8 mouse cellular contexts compared by ENCODE assay signal in the genomic region with DNA sequence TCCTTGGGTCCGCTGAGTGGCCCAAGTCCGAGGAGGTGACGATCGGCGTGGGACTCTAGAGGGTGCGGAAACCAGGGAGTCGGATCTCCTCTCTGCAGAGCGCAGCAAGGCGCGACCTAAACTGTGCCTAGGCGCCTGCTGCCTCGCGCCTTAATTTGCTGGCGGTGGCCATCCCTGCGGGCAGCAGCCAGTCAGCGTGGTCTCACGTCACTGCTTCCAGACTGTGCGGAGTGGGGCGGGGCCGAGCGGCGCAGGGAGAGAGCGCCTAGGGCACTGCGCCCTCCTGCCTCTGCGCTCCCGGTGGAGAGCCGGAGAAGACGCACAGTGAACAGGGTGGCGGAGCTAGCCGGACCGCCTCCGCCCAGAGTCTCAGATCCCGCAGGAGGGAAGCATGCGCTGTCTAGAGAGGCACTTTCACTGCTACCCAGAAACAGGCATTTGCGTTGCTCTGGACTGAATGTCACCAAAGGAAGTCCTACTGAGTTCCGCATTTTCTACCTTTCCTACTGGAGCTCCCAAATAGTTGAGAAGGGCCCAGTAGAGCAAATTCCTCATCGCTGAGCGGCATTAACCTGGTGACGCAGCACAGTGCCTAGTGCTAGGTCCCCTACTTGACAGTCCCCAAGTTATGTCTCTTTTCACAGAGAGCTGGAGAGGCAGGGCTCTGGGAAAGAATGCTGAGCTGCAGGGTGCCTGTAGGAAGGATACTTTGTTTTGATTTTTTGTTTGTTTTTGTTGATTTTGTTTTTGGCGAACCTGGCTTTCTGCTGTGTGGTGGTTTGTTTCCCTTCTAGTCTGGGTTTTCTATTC. TPM values are rescaled to one million over a fixed set of nuclear protein-coding genes. Genes with fewer than 3 reads are reported as not detected.
DNase-seq lines count a peak whose midpoint lies in the region; ATAC-seq lines count a peak whose summit lies in the region.

Gene Tbx20, minus strand, starts transcription at position 144 of the 810 bp plus-strand sequence.

- H3K9me3 ChIP-seq in heart, embryonic 15.5 days (replicated peaks): no peaks in the 10 kb centered on the region
- H3K9me3 ChIP-seq in neural tube, embryonic 12.5 days: no peaks in the 10 kb centered on the region

- peak within 1 kb of the TSS; percentile 71 for H3K4me2 ChIP-seq in heart, embryonic 15.5 days
- H3K4me2 ChIP-seq in neural tube, embryonic 12.5 days (replicated peaks): peak within 1 kb of the TSS; percentile 57

- WGBS in heart, embryonic 15.5 days: under 1% methylated on average over 40 of the region's 40 CpGs
- WGBS in neural tube, embryonic 12.5 days: under 1% methylated on average over 40 of the region's 40 CpGs

- H3K27ac ChIP-seq in heart, embryonic 15.5 days: peak within 1 kb of the TSS; percentile 95
- no peak within 1 kb of the TSS for H3K27ac ChIP-seq in neural tube, embryonic 12.5 days

- H3K4me3 ChIP-seq in heart, embryonic 15.5 days: peak within 1 kb of the TSS; percentile 66
- peak within 1 kb of the TSS; percentile 20 for H3K4me3 ChIP-seq in neural tube, embryonic 12.5 days

- DNase-seq in ZHBTc4 (ENCODE audit: low read depth, low spot score): peak; percentile 96
- DNase-seq in embryo, embryonic 11 days: peak; percentile 88
- DNase-seq in kidney, postnatal 4 days: peak; percentile 41 to 58
- no peak for DNase-seq in gastrocnemius, adult 8-10 months (ENCODE audit: low spot score in 2 of 2)
- no peak for DNase-seq in B cell, adult 2 months
- no peak for DNase-seq in spleen, postnatal 4 days (ENCODE audit: low spot score in 2 of 2)

- no peaks in the 10 kb centered on the region for H3K36me3 ChIP-seq in heart, embryonic 15.5 days
- H3K36me3 ChIP-seq in neural tube, embryonic 12.5 days: no peaks in the 10 kb centered on the region

- ATAC-seq in heart, embryonic 15.5 days (replicated peaks; ENCODE audit: insufficient number of reproducible peaks, insufficient read depth, low FRiP score, low read depth): peak; percentile 95
- peak; percentile 92 for ATAC-seq in neural tube, embryonic 12.5 days (ENCODE audit: low FRiP score, low read depth)

- H3K27me3 ChIP-seq in heart, embryonic 15.5 days: peaks cover 14% of the 10 kb centered on the region; the same call in 1 of the 2 replicates
- H3K27me3 ChIP-seq in neural tube, embryonic 12.5 days (replicated peaks): peaks cover 92% of the 10 kb centered on the region

- peaks cover 26% of the 10 kb centered on the region for H3K4me1 ChIP-seq in heart, embryonic 15.5 days (replicated peaks)
- H3K4me1 ChIP-seq in neural tube, embryonic 12.5 days: peaks cover 24% of the 10 kb centered on the region

- peak within 1 kb of the TSS; percentile 97 for H3K9ac ChIP-seq in heart, embryonic 15.5 days
- H3K9ac ChIP-seq in neural tube, embryonic 12.5 days: no peak within 1 kb of the TSS

RNA-seq across cellular contexts. Expression of gene Tbx20, which starts in this region (rescaled TPM):
- polyA plus RNA-seq in heart, embryonic 15.5 days (2015; fragmentation: Nextera tagmentation; extraction: Ambion mirVana): 62.6 and 70.1 TPM in 2 replicates
- polyA plus RNA-seq in neural tube, embryonic 12.5 days (2016; fragmentation: Nextera tagmentation; extraction: Ambion mirVana): 0.15 and 0.40 TPM in 2 replicates
- not detected for total RNA-seq in gastrocnemius, adult 8-10 months (2022)

Comparison
In these comparisons a context has a peak if more than half of its experiments do, and no peak if none do; other contexts are left out.
1. RNA of gene Tbx20 (polyA plus RNA-seq): 62.6 to 70.1 TPM in heart, embryonic 15.5 days; 0.15 to 0.40 TPM in neural tube, embryonic 12.5 days; every median in the first group is over 10 times any median in the second.
2. Peak in ATAC-seq, H3K4me3 ChIP-seq and H3K4me2 ChIP-seq in neural tube, embryonic 12.5 days; RNA of the gene not detected or under 1 TPM.
3. DNase-seq: peak in ZHBTc4 (single experiment), embryo, embryonic 11 days (single experiment) and kidney, postnatal 4 days (2 of 2); none in gastrocnemius, adult 8-10 months (0 of 2), B cell, adult 2 months (0 of 2) and spleen, postnatal 4 days (0 of 2).